ENCODE assay signal across 8 mouse cellular contexts in the genomic region with DNA sequence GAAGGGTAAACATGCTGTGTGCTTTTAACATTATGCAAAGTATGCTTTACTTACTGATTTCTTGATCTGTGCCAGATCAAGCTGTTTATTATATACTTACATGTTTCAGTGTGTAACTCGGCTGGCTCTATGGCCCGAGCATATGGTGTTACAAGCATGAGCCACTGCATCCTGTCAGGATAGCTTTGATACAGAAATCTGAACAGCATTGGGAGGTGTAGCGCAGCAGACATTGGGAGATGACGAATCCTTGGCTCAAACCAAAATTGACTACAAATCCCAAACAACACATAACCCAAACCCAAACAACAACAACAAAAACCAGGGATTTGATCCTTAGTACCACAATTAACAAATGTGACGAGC. TPM values are rescaled to one million over a fixed set of nuclear protein-coding genes. Genes with fewer than 3 reads are reported as not detected.
DNase-seq lines count a peak whose midpoint lies in the region; ATAC-seq and TF ChIP-seq lines count a peak whose summit lies in the region.

No protein-coding gene starts in this region.

- no peaks in the 10 kb centered on the region for H3K79me2 ChIP-seq in macrophage (ENCODE audit: inconsistent target)

- peaks cover 31% of the 10 kb centered on the region for H3K36me3 ChIP-seq in heart, embryonic 13.5 days
- H3K36me3 ChIP-seq in E14TG2a.4 (ENCODE audit: insufficient read depth, low read length) (peaks cover 32% of the 10 kb centered on the region), macrophage (ENCODE audit: inconsistent target) (peaks cover 19% of the 10 kb centered on the region)
- H3K36me3 ChIP-seq in forebrain, embryonic 16.5 days (ENCODE audit: control insufficient read depth, insufficient read depth): peaks cover 11% of the 10 kb centered on the region; the same call in 1 of the 2 replicates

- no peaks in the 10 kb centered on the region for H3K9me3 ChIP-seq in heart, embryonic 13.5 days
- no peaks in the 10 kb centered on the region for H3K9me3 ChIP-seq in E14TG2a.4 (ENCODE audit: low read length)
- H3K9me3 ChIP-seq in forebrain, embryonic 16.5 days (ENCODE audit: control insufficient read depth, low read length): no peaks in the 10 kb centered on the region

- H3K27me3 ChIP-seq in heart, embryonic 13.5 days (replicated peaks): no peaks in the 10 kb centered on the region
- H3K27me3 ChIP-seq in E14TG2a.4 (ENCODE audit: insufficient read depth, low read length): peaks cover 5% of the 10 kb centered on the region; the same call in 1 of the 2 replicates
- no peaks in the 10 kb centered on the region for H3K27me3 ChIP-seq in forebrain, embryonic 16.5 days (replicated peaks; ENCODE audit: control insufficient read depth, insufficient read depth, low read length)

- H3K4me3 ChIP-seq in heart, embryonic 13.5 days: peak overlapping the region; percentile 97
- H3K4me3 ChIP-seq in E14TG2a.4 (replicated peaks; ENCODE audit: low read length) (peak overlapping the region; percentile 98), macrophage (ENCODE audit: inconsistent target) (peak overlapping the region; percentile 69)
- H3K4me3 ChIP-seq in forebrain, embryonic 16.5 days (replicated peaks; ENCODE audit: low read length): peak overlapping the region; percentile 91

- no peak for TF ChIP-seq CTCF in E14TG2a.4 (conservative IDR thresholded peaks at IDR 0.05; ENCODE audit: low read length)

- peak overlapping the region; percentile 90 for H3K4me2 ChIP-seq in heart, embryonic 13.5 days
- peak overlapping the region; percentile 95 for H3K4me2 ChIP-seq in forebrain, embryonic 16.5 days (ENCODE audit: low read length)

- ATAC-seq in heart, embryonic 13.5 days (ENCODE audit: extremely low read depth, insufficient number of reproducible peaks, low FRiP score, low TSS enrichment): no peak
- peak; percentile 52 for ATAC-seq in forebrain, embryonic 16.5 days

- peaks cover 17% of the 10 kb centered on the region for H3K4me1 ChIP-seq in heart, embryonic 13.5 days
- peaks cover 55% of the 10 kb centered on the region for H3K4me1 ChIP-seq in E14TG2a.4 (replicated peaks; ENCODE audit: low read depth, low read length)
- H3K4me1 ChIP-seq in forebrain, embryonic 16.5 days (replicated peaks; ENCODE audit: control insufficient read depth, insufficient read depth, low read length): peaks cover 21% of the 10 kb centered on the region

- H3K9ac ChIP-seq in heart, embryonic 13.5 days: peak overlapping the region; percentile 95
- peak overlapping the region; percentile 86 for H3K9ac ChIP-seq in forebrain, embryonic 16.5 days (replicated peaks; ENCODE audit: low read depth, low read length)

- 6% methylated on average over 5 of the region's 5 CpGs for WGBS in heart, embryonic 13.5 days
- WGBS in forebrain, embryonic 16.5 days: 6% methylated on average over 5 of the region's 5 CpGs
- WGBS in macrophage (ENCODE audit: missing documents): 0% methylated on average over 5 of the region's 5 CpGs

- H3K27ac ChIP-seq in heart, embryonic 13.5 days (replicated peaks): peak overlapping the region; percentile 78
- peak overlapping the region; percentile 79 for H3K27ac ChIP-seq in forebrain, embryonic 16.5 days (ENCODE audit: low read length)
- peak overlapping the region; percentile 82 for H3K27ac ChIP-seq in macrophage

- DNase-seq in heart, adult 11 months: no peak
- no peak for DNase-seq in embryo, embryonic 11 days
- DNase-seq in cerebellum, adult 18-20 months: no peak
- DNase-seq in ovary, postnatal 36 days (ENCODE audit: low spot score): no peak

RNA-seq across cellular contexts. Expression of a gene that starts 0.4 kb away (rescaled TPM):
- 48.8 and 56.9 TPM in 2 replicates for polyA plus RNA-seq in heart, embryonic 13.5 days (2015; fragmentation: Nextera tagmentation; extraction: Ambion mirVana)
- 52.8 and 56.0 TPM in 2 replicates for polyA plus RNA-seq in forebrain, embryonic 16.5 days (2015; fragmentation: Nextera tagmentation; extraction: Ambion mirVana)
- 1 to 10 TPM in 17 of 26 experiments, not detected in 9; 1.2 to 7.5 (median 2.4) TPM for total RNA-seq in macrophage (2018; cell fraction: chromatin; rRNA removed)
- 10 to 100 TPM in 7 of 26 experiments, 1 to 10 TPM in 19; 5.7 to 10.9 (median 8.3) TPM for total RNA-seq in macrophage (2018; cell fraction: cytosol; rRNA removed)
- 10 to 100 TPM in 2 of 26 experiments, 1 to 10 TPM in 23, not detected in 1; 1.0 to 10.7 (median 3.2) TPM for total RNA-seq in macrophage (2018; cell fraction: nucleus; rRNA removed)
- polyA plus RNA-seq in macrophage (2018): 7.4 to 12.7 TPM (median 10.2 TPM) in 3 replicates

RNA-seq across cellular contexts. Expression of a gene that starts 8.5 kb away (rescaled TPM):
- 0.23 and 0.44 TPM in 2 replicates for polyA plus RNA-seq in heart, embryonic 13.5 days (2015; fragmentation: Nextera tagmentation; extraction: Ambion mirVana)
- polyA plus RNA-seq in forebrain, embryonic 16.5 days (2015; fragmentation: Nextera tagmentation; extraction: Ambion mirVana): 0.39 TPM in 1 of 2 replicates, not detected in the other
- not detected for total RNA-seq in macrophage (2018; cell fraction: chromatin; rRNA removed)
- not detected for total RNA-seq in macrophage (2018; cell fraction: cytosol; rRNA removed)
- under 1 TPM in 2 of 26 experiments, not detected in 24; 0.48 to 0.56 TPM for total RNA-seq in macrophage (2018; cell fraction: nucleus; rRNA removed)
- polyA plus RNA-seq in macrophage (2018): not detected in 3 replicates

RNA-seq across cellular contexts. Expression of a gene that starts 10.5 kb away (rescaled TPM):
- 85.1 and 101 TPM in 2 replicates for polyA plus RNA-seq in heart, embryonic 13.5 days (2015; fragmentation: Nextera tagmentation; extraction: Ambion mirVana)
- 107 and 115 TPM in 2 replicates for polyA plus RNA-seq in forebrain, embryonic 16.5 days (2015; fragmentation: Nextera tagmentation; extraction: Ambion mirVana)
- total RNA-seq in macrophage (2018; cell fraction: chromatin; rRNA removed): 10 to 100 TPM; 16.7 to 71.0 (median 37.8) TPM
- 10 to 100 TPM; 50.7 to 93.7 (median 70.4) TPM for total RNA-seq in macrophage (2018; cell fraction: cytosol; rRNA removed)
- total RNA-seq in macrophage (2018; cell fraction: nucleus; rRNA removed): 10 to 100 TPM; 17.2 to 62.0 (median 29.1) TPM
- polyA plus RNA-seq in macrophage (2018): 64.6 to 81.8 TPM (median 70.4 TPM) in 3 replicates

RNA-seq across cellular contexts. Expression of a gene that starts 20.0 kb away (rescaled TPM):
- 47.7 and 52.8 TPM in 2 replicates for polyA plus RNA-seq in heart, embryonic 13.5 days (2015; fragmentation: Nextera tagmentation; extraction: Ambion mirVana)
- 61.9 and 64.5 TPM in 2 replicates for polyA plus RNA-seq in forebrain, embryonic 16.5 days (2015; fragmentation: Nextera tagmentation; extraction: Ambion mirVana)
- total RNA-seq in macrophage (2018; cell fraction: chromatin; rRNA removed): 100 to 1,000 TPM in 12 of 26 experiments, 10 to 100 TPM in 14; 15.2 to 163 (median 91.1) TPM
- 100 to 1,000 TPM in 15 of 26 experiments, 10 to 100 TPM in 11; 67.0 to 134 (median 104) TPM for total RNA-seq in macrophage (2018; cell fraction: cytosol; rRNA removed)
- total RNA-seq in macrophage (2018; cell fraction: nucleus; rRNA removed): 100 to 1,000 TPM in 20 of 26 experiments, 10 to 100 TPM in 6; 27.3 to 196 (median 150) TPM
- polyA plus RNA-seq in macrophage (2018): 79.0 to 118 TPM (median 88.6 TPM) in 3 replicates

RNA-seq across cellular contexts. Expression of a gene that starts 43.1 kb away (rescaled TPM):
- 1.5 and 2.0 TPM in 2 replicates for polyA plus RNA-seq in heart, embryonic 13.5 days (2015; fragmentation: Nextera tagmentation; extraction: Ambion mirVana)
- 0.93 and 1.1 TPM in 2 replicates for polyA plus RNA-seq in forebrain, embryonic 16.5 days (2015; fragmentation: Nextera tagmentation; extraction: Ambion mirVana)
- 1 to 10 TPM in 19 of 26 experiments, under 1 TPM in 3, not detected in 4; 0.73 to 4.6 (median 2.3) TPM for total RNA-seq in macrophage (2018; cell fraction: chromatin; rRNA removed)
- under 1 TPM in 15 of 26 experiments, not detected in 11; 0.10 to 0.99 (median 0.24) TPM for total RNA-seq in macrophage (2018; cell fraction: cytosol; rRNA removed)
- total RNA-seq in macrophage (2018; cell fraction: nucleus; rRNA removed): 1 to 10 TPM in 19 of 26 experiments, under 1 TPM in 4, not detected in 3; 0.46 to 5.5 (median 1.9) TPM
- polyA plus RNA-seq in macrophage (2018): 0.32 TPM in 1 of 3 replicates, not detected in the others
